Mouse (Mus musculus): Measurements from ENCODE around the gene Gamt. TPM values are rescaled to one million over a fixed set of nuclear protein-coding genes. Genes with fewer than 3 reads are reported as not detected.

Gamt gene
- polyA plus RNA-seq, 1 experiment, result 48.3 TPM

DNA sequence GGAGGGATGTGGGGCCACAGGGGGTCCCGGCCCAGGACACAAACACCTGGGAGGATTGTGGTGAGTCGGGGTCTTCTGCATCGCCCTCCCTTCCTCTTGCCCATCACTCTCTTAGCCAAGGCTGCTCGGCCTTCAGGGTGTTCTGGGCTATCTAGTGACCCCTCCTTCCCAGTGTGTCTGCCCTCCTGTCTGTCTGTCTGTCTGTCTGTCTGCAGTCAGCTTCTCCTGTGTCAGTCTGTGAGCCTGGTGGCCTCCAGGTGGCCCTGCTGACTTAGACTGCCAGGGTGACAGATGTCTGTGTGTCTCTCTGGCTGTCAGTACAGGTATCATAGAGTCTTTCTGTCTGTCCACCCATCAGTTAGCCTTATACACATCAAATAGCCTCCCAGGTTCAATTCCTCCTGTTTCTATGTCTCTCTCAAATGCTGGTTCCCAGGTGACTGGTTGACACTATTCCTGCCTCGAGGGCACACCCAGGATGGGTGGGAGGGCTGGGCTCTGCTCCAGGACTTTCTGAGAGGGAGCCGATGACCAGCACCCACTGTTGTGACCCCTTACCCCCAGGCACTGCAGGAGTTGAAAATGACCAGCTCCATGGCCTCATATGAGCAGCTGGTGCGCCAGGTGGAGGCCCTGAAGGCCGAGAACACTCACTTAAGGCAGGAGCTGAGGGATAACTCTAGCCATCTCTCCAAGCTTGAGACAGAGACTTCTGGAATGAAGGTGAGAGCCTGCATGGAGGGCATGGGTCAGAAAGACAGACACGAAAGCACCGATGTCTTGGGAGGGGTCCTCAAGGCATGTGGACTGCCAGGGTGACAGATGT lies 40.7 kb upstream of the Gamt start:
- H3K36me3 ChIP-seq (ENCODE audit: control insufficient read depth, insufficient read depth), result no peaks in the 10 kb centered on the region
- peaks cover 46% of the 10 kb centered on the region for H3K27me3 ChIP-seq (ENCODE audit: control insufficient read depth, insufficient read depth, insufficient read length)
- H3K79me2 ChIP-seq (ENCODE audit: control insufficient read depth, insufficient read depth), result no peaks in the 10 kb centered on the region
- TF ChIP-seq CTCF (IDR thresholded peaks at IDR 0.05; ENCODE audit: control insufficient read depth, insufficient read depth, insufficient read length), result no peak
- TF ChIP-seq MYOG (IDR thresholded peaks at IDR 0.05; ENCODE audit: control insufficient read depth, extremely low read depth, insufficient read length), result no peak
- no peak for TF ChIP-seq USF1 (IDR thresholded peaks at IDR 0.05; ENCODE audit: low read depth)
- no peak for TF ChIP-seq CEBPB (IDR thresholded peaks at IDR 0.05; ENCODE audit: low read depth)
- no peak for TF ChIP-seq FOSL1 (IDR thresholded peaks at IDR 0.05; ENCODE audit: insufficient read depth, low read length, poor library complexity, severe bottlenecking)
- TF ChIP-seq MYOD1 (IDR thresholded peaks at IDR 0.05; ENCODE audit: control insufficient read depth, insufficient read length, low read depth), result no peak
- no peak for TF ChIP-seq MAX (IDR thresholded peaks at IDR 0.05)
- no peaks in the 10 kb centered on the region for H3K79me3 ChIP-seq (ENCODE audit: low read depth)
- no peak overlapping the region for H3K4me3 ChIP-seq (ENCODE audit: insufficient read depth, poor library complexity, severe bottlenecking)
- no peak overlapping the region for H3ac ChIP-seq (ENCODE audit: control insufficient read depth, insufficient read length, low read depth)

- no peak overlapping the region for H3K4me3 ChIP-seq (ENCODE audit: insufficient read depth, poor library complexity, severe bottlenecking)
- no peaks in the 10 kb centered on the region for H3K36me3 ChIP-seq (ENCODE audit: control insufficient read depth, insufficient read depth)
- TF ChIP-seq CTCF (IDR thresholded peaks at IDR 0.05; ENCODE audit: control insufficient read depth, insufficient read depth, insufficient read length) (no peak), MYOD1 (IDR thresholded peaks at IDR 0.05; ENCODE audit: control insufficient read depth, insufficient read length, low read depth) (no peak), CEBPB (IDR thresholded peaks at IDR 0.05; ENCODE audit: low read depth) (no peak), MYOG (IDR thresholded peaks at IDR 0.05; ENCODE audit: control insufficient read depth, extremely low read depth, insufficient read length) (no peak), FOSL1 (IDR thresholded peaks at IDR 0.05; ENCODE audit: insufficient read depth, low read length, poor library complexity, severe bottlenecking) (no peak), USF1 (IDR thresholded peaks at IDR 0.05; ENCODE audit: low read depth) (no peak), MAX (IDR thresholded peaks at IDR 0.05) (no peak)
- H3K27me3 ChIP-seq (ENCODE audit: control insufficient read depth, insufficient read depth, insufficient read length), result peaks cover 41% of the 10 kb centered on the region
- no peaks in the 10 kb centered on the region for H3K79me3 ChIP-seq (ENCODE audit: low read depth)
- no peak overlapping the region for H3ac ChIP-seq (ENCODE audit: control insufficient read depth, insufficient read length, low read depth)
- H3K79me2 ChIP-seq (ENCODE audit: control insufficient read depth, insufficient read depth), result no peaks in the 10 kb centered on the region
Measured at GRCm38 (mm10) chr10:80300672-80301181, 39.9 kb upstream of the Gamt start.

- TF ChIP-seq CEBPB (IDR thresholded peaks at IDR 0.05; ENCODE audit: low read depth), result no peak
- no peak for TF ChIP-seq MAX (IDR thresholded peaks at IDR 0.05)
- TF ChIP-seq USF1 (IDR thresholded peaks at IDR 0.05; ENCODE audit: low read depth), result no peak
- TF ChIP-seq MYOG (IDR thresholded peaks at IDR 0.05; ENCODE audit: control insufficient read depth, extremely low read depth, insufficient read length), result no peak
- Histone ChIP-seq H3ac (ENCODE audit: control insufficient read depth, insufficient read length, low read depth) (no peak overlapping the region), H3K27me3 (ENCODE audit: control insufficient read depth, insufficient read depth, insufficient read length) (peaks cover 32% of the 10 kb centered on the region), H3K36me3 (ENCODE audit: control insufficient read depth, insufficient read depth) (peaks cover 7% of the 10 kb centered on the region), H3K79me3 (ENCODE audit: low read depth) (no peaks in the 10 kb centered on the region), H3K4me3 (ENCODE audit: insufficient read depth, poor library complexity, severe bottlenecking) (no peak overlapping the region), H3K79me2 (ENCODE audit: control insufficient read depth, insufficient read depth) (peaks cover 4% of the 10 kb centered on the region)
Measured at GRCm38 (mm10) chr10:80299824-80300223, 39.0 kb upstream of the Gamt start.

GRCm38 (mm10) chr10:80299301-80299700 lies 38.5 kb upstream of the Gamt start:
- TF ChIP-seq CTCF (IDR thresholded peaks at IDR 0.05; ENCODE audit: control insufficient read depth, insufficient read depth, insufficient read length) (no peak), MYOD1 (IDR thresholded peaks at IDR 0.05; ENCODE audit: control insufficient read depth, insufficient read length, low read depth) (no peak), MAX (IDR thresholded peaks at IDR 0.05) (no peak), CEBPB (IDR thresholded peaks at IDR 0.05; ENCODE audit: low read depth) (no peak), FOSL1 (IDR thresholded peaks at IDR 0.05; ENCODE audit: insufficient read depth, low read length, poor library complexity, severe bottlenecking) (no peak), USF1 (IDR thresholded peaks at IDR 0.05; ENCODE audit: low read depth) (no peak), MYOG (IDR thresholded peaks at IDR 0.05; ENCODE audit: control insufficient read depth, extremely low read depth, insufficient read length) (no peak)
- Histone ChIP-seq H3ac (ENCODE audit: control insufficient read depth, insufficient read length, low read depth) (no peak overlapping the region), H3K27me3 (ENCODE audit: control insufficient read depth, insufficient read depth, insufficient read length) (peaks cover 31% of the 10 kb centered on the region), H3K79me3 (ENCODE audit: low read depth) (no peaks in the 10 kb centered on the region), H3K79me2 (ENCODE audit: control insufficient read depth, insufficient read depth) (peaks cover 9% of the 10 kb centered on the region), H3K36me3 (ENCODE audit: control insufficient read depth, insufficient read depth) (peaks cover 12% of the 10 kb centered on the region), H3K4me3 (ENCODE audit: insufficient read depth, poor library complexity, severe bottlenecking) (no peak overlapping the region)

DNA sequence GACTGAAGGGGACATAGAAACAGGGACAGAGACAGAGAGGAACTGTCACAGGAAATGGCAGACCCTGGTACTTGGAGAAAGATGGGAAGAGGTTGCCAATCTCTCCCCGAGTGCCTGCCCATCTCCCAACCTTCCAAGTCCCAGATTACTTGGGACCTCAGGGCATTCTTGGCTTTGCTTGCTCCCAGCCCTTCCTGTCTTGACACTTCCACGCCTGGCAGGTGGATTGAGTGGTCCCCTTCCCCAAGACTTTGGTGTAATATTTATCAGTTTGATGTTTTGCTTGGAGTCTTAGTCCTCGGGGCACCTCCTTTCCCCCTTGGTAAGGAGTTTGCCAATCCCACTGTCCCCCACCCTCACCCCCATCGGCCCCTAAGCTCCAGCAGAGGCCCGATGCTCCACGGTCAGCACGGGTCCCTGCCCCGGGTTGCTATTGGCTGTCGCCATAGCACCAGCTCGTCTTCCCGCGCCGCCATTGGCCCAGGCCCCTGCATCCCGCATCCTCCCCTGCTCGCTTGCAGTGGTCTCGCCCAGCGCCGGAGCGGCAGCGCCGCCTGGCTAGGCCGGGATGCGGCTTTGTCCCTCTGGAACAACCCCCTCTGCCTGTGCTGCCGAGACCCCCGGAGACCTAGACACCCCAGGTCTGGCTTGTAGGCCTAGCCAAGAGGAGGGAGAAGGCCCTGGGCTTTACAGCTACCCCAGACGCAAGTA lies 37.9 kb upstream of the Gamt start:
- Histone ChIP-seq H3ac (ENCODE audit: control insufficient read depth, insufficient read length, low read depth) (no peak overlapping the region), H3K36me3 (ENCODE audit: control insufficient read depth, insufficient read depth) (peaks cover 18% of the 10 kb centered on the region), H3K79me2 (ENCODE audit: control insufficient read depth, insufficient read depth) (peaks cover 15% of the 10 kb centered on the region), H3K27me3 (ENCODE audit: control insufficient read depth, insufficient read depth, insufficient read length) (peaks cover 31% of the 10 kb centered on the region), H3K79me3 (ENCODE audit: low read depth) (peaks cover 4% of the 10 kb centered on the region), H3K4me3 (ENCODE audit: insufficient read depth, poor library complexity, severe bottlenecking) (no peak overlapping the region)
- TF ChIP-seq MAX (IDR thresholded peaks at IDR 0.05) (no peak), USF1 (IDR thresholded peaks at IDR 0.05; ENCODE audit: low read depth) (no peak), CTCF (IDR thresholded peaks at IDR 0.05; ENCODE audit: control insufficient read depth, insufficient read depth, insufficient read length) (no peak), FOSL1 (IDR thresholded peaks at IDR 0.05; ENCODE audit: insufficient read depth, low read length, poor library complexity, severe bottlenecking) (no peak)
